Mouse (Mus musculus) kidney, adult 2 months (tissue): ENCODE measurements at regions not wholly inside any gene's neighbourhood (a gene's known extent, or its start where the extent isn't known, plus 50 kb on each side); places are given as distances from the start of the nearest gene placed in this dataset.

Experiments
- DNase-seq: peaks from one replicate; pipeline ENCODE4 v3.0.0; 2021
- H3K27ac ChIP-seq: fragments of 200-500 bp; 2 replicates; pipeline ENCODE4 v1.5.1; 2012; ENCODE audit warnings: low read depth, low read length, control low read depth, inconsistent platforms; ENCODE audit not compliant: insufficient read depth
- H3K27me3 ChIP-seq: fragments of 200-500 bp; replicated peaks from 2 replicates; pipeline ENCODE4 v1.6.1; 2012; ENCODE audit warnings: mild to moderate bottlenecking, moderate library complexity, low read length, inconsistent platforms; ENCODE audit not compliant: control insufficient read depth, insufficient read depth
- H3K36me3 ChIP-seq: fragments of 200-500 bp; 2 replicates; pipeline ENCODE4 v1.6.1; 2012; ENCODE audit warnings: mild to moderate bottlenecking, moderate library complexity, low read length, inconsistent platforms; ENCODE audit not compliant: control insufficient read depth, insufficient read depth
- H3K4me1 ChIP-seq: fragments of 200-500 bp; 2 replicates; pipeline ENCODE4 v1.6.1; 2011; ENCODE audit warnings: low read length; ENCODE audit not compliant: control insufficient read depth, insufficient read depth
- H3K4me3 ChIP-seq: fragments of 200-500 bp; 2 replicates; pipeline ENCODE4 v1.5.1; 2011; ENCODE audit warnings: mild to moderate bottlenecking, low read depth, low read length, control low read depth; ENCODE audit not compliant: insufficient read depth
- CTCF ChIP-seq: fragments of 200-500 bp; conservative IDR thresholded peaks from 2 replicates; pipeline ENCODE4 v1.5.1; 2011; ENCODE audit warnings: low read depth, mild to moderate bottlenecking, control low read depth, low read length, moderate library complexity, mixed read lengths; ENCODE audit not compliant: insufficient read depth, insufficient read length
- POLR2A ChIP-seq: fragments of 200-500 bp; IDR thresholded peaks from one replicate; pipeline ENCODE4 v1.6.1; 2011; ENCODE audit warnings: low read depth, low read length, control low read depth
- WGBS: fragments of 180-500 bp; shearing (Covaris S2); methylation state at CpG from one replicate; pipeline ENCODE4 v1.1.7; 2018; 5-methylcytosine and 5-hydroxymethylcytosine counted together

- TF ChIP-seq POLR2A (no peak), CTCF (no peak)
- Histone ChIP-seq H3K36me3 (no peaks in the 10 kb centered on the region), H3K27ac (no peak overlapping the region), H3K4me1 (no peaks in the 10 kb centered on the region), H3K27me3 (no peaks in the 10 kb centered on the region), H3K4me3 (no peak overlapping the region)
- DNase-seq, result peak; percentile 7
- 40% methylated on average over 3 of the region's 3 CpGs for WGBS
Measured at GRCm38 (mm10) chr1:189584831-189585230, 103.1 kb downstream of the Cenpf start.

DNA sequence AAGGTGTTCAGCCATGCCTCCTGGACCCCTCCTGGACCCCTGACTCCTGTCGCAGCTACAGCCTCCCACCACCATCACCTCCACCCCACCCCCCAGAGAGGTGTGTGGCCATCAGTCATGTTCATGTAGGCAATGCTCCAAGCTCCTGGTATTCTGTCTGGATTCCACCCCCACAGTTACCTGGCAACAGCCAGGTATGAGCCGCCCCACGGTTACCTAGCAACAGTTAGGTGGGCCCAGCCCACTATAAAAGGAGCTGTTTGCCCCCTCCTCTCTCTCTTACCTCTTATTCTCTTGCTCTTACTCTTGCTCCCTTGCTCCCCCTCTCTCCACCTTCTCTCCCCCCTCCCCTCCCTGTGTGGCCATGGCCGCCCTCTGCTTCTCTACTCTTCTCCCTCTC, 106.5 kb downstream of the Cenpf start:
- Histone ChIP-seq H3K36me3 (no peaks in the 10 kb centered on the region), H3K27me3 (no peaks in the 10 kb centered on the region), H3K27ac (no peak overlapping the region), H3K4me3 (no peak overlapping the region), H3K4me1 (no peaks in the 10 kb centered on the region)
- TF ChIP-seq CTCF, result no peak
- TF ChIP-seq POLR2A, result no peak
- 94% methylated on average over 4 of the region's 4 CpGs for WGBS
- DNase-seq, result no peak

GRCm38 (mm10) chr1:189579358-189579757, 108.5 kb downstream of the Cenpf start:
- 61% methylated on average over 2 of the region's 2 CpGs for WGBS
- Histone ChIP-seq H3K27me3 (no peaks in the 10 kb centered on the region), H3K27ac (no peak overlapping the region), H3K4me1 (no peaks in the 10 kb centered on the region), H3K36me3 (no peaks in the 10 kb centered on the region), H3K4me3 (no peak overlapping the region)
- TF ChIP-seq CTCF (peak; percentile 77), POLR2A (no peak)
- peak; percentile 45 for DNase-seq

GRCm38 (mm10) chr1:189576311-189577002, 111.4 kb downstream of the Cenpf start:
- Histone ChIP-seq H3K4me3 (no peak overlapping the region), H3K27me3 (no peaks in the 10 kb centered on the region), H3K36me3 (no peaks in the 10 kb centered on the region), H3K4me1 (no peaks in the 10 kb centered on the region), H3K27ac (no peak overlapping the region)
- peak; percentile 7 for DNase-seq
- TF ChIP-seq POLR2A (no peak), CTCF (no peak)
- 35% methylated on average over 11 of the region's 11 CpGs for WGBS

DNA sequence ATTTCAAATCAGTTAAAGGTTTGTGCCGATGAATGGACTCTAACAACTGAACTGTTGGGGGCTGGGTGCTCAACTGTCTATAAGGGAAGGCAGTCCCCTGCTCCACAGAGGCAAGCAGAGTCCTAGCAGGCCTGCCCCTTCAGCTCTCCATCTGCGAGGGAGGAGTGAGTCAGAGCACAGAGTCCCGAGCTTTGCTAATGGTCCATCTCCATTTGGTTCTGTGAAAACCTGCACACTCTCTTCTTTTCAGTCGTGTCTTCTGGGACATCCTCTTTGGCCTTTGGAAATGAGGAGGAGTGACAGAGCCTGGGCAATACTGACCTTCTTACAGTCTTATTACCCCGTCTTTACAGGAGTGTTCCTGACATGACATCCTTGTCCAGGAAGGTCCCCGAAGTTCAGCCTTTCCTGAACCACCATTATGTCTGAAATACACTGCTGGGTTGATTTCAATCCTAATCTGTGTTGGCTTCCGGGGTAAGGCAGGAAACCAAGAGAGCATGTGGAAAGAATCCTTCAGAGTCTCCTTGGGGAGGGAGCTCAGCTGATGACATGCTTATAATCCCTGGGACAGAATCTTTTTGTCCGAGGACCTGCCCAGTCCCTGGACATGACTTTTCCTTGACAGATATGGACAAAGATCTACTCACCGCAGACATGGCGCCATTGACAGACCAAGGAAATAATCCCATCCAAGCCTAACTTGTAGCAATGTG, 112.2 kb downstream of the Cenpf start:
- no peak overlapping the region for H3K4me3 ChIP-seq
- WGBS, result 79% methylated on average over 10 of the region's 10 CpGs
- H3K4me1 ChIP-seq, result no peaks in the 10 kb centered on the region
- H3K27me3 ChIP-seq, result no peaks in the 10 kb centered on the region
- TF ChIP-seq CTCF, result no peak
- TF ChIP-seq POLR2A, result no peak
- H3K36me3 ChIP-seq, result no peaks in the 10 kb centered on the region
- no peak overlapping the region for H3K27ac ChIP-seq
- no peak for DNase-seq

- 40% methylated on average over 7 of the region's 7 CpGs for WGBS
- Histone ChIP-seq H3K27ac (no peak overlapping the region), H3K4me3 (no peak overlapping the region), H3K27me3 (no peaks in the 10 kb centered on the region), H3K4me1 (no peaks in the 10 kb centered on the region), H3K36me3 (no peaks in the 10 kb centered on the region)
- DNase-seq, result no peak
- TF ChIP-seq POLR2A (no peak), CTCF (no peak)
Measured at GRCm38 (mm10) chr1:189566491-189566890, 121.4 kb downstream of the Cenpf start.

DNA sequence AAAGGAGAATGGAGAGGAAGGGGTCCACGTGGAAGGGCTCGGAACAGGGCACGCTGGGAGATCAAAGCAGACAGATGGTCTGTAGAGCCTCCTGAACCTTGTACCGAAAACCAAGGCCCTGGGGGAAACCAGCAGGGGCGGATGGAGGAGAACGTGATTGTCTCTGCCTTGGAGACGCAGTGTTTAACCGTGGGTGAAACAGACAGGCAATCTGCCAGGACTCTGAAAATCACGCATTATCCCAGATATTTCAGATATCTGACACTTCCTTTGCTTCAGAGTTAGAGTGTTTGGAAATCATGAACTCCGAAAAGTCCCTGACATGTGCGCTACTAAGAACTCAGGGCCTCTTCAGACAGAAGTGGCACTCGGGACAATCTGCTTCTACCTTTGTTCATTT, 126.1 kb downstream of the Cenpf start:
- no peaks in the 10 kb centered on the region for H3K36me3 ChIP-seq
- no peaks in the 10 kb centered on the region for H3K27me3 ChIP-seq
- 73% methylated on average over 12 of the region's 12 CpGs for WGBS
- H3K27ac ChIP-seq, result no peak overlapping the region
- no peaks in the 10 kb centered on the region for H3K4me1 ChIP-seq
- TF ChIP-seq POLR2A (no peak), CTCF (no peak)
- H3K4me3 ChIP-seq, result no peak overlapping the region
- no peak for DNase-seq

DNA sequence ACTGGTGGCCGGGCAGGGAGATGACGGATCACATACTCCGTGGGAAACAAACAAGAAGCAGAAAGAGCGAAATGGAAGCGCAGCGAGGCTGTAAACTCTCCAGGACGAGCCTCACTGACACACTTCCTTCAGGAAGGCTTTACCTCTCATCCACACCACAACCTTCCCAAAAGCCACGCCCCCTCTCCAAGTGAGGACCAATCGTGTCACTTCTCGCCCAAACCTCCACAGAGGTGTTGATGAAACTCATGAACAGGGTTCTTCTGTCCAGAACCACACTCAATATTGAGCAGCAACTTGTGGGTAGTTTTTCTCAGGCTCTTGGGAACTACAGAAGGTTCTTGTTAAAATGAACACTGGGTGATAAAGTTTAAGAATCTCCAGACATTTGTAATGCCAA, 127.3 kb downstream of the Cenpf start:
- Histone ChIP-seq H3K4me3 (no peak overlapping the region), H3K27me3 (no peaks in the 10 kb centered on the region), H3K4me1 (no peaks in the 10 kb centered on the region), H3K36me3 (no peaks in the 10 kb centered on the region), H3K27ac (no peak overlapping the region)
- TF ChIP-seq POLR2A, result no peak
- no peak for TF ChIP-seq CTCF
- DNase-seq, result no peak
- 45% methylated on average over 10 of the region's 10 CpGs for WGBS
